Mouse (Mus musculus): ENCODE measurements at regions not wholly inside any gene's neighbourhood (a gene's known extent, or its start where the extent isn't known, plus 50 kb on each side); places are given as distances from the start of the nearest gene placed in this dataset.

DNA sequence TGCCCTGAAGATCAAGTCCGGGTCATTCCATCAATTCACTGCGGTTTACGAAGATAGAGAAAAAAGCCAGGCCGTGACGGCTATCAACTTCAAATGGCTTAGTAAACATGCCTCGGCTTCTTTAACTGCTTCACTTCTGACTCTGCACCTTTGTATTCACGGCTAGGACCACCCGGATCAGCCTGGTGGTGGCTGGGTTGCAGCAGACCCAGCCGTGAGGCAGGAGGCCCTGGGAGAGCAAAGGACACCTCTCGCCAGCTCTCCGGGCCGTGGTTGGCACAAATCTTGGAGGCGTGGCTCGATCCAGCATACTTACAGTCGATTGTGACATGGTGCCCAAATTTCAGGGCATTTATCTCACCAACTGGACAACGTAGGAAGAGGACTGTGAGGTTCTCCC, 187.5 kb downstream of the Gpat3 start:
- Histone ChIP-seq H3K27ac (ENCODE audit: insufficient read depth, low read length) (no peak overlapping the region), H3K4me1 (ENCODE audit: control insufficient read depth, insufficient read depth, low read length) (no peaks in the 10 kb centered on the region), H3K4me3 (ENCODE audit: insufficient read depth, low read length) (no peak overlapping the region)
- TF ChIP-seq POLR2A (IDR thresholded peaks at IDR 0.05; ENCODE audit: low read depth, low read length): no peak
- TF ChIP-seq CTCF (IDR thresholded peaks at IDR 0.05; ENCODE audit: borderline replicate concordance, insufficient read depth, low read length): no peak

DNA sequence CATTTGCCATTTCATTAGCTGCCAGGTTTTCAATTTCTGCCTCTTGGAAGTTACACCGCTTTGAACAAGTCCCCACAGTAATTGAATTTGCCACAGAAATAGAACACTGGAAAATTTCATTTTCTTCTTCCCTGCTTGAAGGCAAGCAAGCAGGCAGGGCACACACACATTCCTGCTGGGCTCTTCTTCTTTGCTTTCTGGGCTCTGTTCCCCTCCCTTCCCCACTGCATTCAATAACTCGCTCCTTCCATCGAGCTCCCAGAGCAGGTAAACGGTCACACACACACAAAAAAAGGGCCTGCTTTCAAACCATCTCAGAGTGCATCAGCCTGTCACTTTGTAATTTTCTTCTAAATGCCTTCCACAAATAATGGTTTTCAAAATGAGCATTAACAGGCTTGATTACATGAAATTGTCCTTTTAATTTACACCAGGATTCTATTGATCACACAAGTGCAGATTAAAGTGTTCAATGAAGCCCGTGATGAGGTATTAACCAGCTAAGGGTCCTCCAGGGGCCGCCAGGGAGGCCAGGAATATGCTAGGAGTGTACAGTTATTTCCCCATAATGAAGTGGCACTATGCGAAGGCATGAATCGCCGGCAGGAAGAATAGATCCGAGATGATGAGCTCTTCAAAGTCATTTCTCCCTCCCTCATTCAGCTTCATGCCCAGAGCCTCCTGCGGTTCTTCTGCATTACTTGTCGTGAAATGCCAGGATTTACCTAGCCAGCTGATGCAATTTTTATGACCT, 186.8 kb downstream of the Gpat3 start:
- no peak for TF ChIP-seq POLR2A (IDR thresholded peaks at IDR 0.05; ENCODE audit: low read depth, low read length)
- TF ChIP-seq CTCF (IDR thresholded peaks at IDR 0.05; ENCODE audit: borderline replicate concordance, insufficient read depth, low read length): no peak
- no peak overlapping the region for H3K4me3 ChIP-seq (ENCODE audit: insufficient read depth, low read length)
- no peaks in the 10 kb centered on the region for H3K4me1 ChIP-seq (ENCODE audit: control insufficient read depth, insufficient read depth, low read length)
- H3K27ac ChIP-seq (ENCODE audit: insufficient read depth, low read length): no peak overlapping the region

DNA sequence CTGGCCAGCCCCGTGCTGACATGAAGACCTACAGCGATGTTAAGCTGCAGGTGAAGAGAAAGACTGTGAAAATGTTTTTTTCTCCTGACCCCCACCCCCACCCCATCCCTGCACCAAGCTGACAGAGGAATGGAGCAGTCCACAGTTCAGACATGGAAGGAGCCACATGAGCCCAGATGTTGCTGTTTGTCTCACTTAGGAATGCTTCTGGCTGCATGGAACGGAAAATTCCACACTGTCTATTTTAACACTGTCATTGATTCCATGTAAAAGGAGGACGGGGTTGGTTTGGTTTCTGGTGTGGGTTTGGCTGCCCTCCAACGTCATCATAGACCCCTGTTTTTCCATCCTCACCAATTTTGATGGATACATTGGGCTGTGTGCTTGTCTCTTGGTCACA, 179.3 kb downstream of the Gpat3 start:
- Histone ChIP-seq H3K4me3 (ENCODE audit: insufficient read depth, low read length) (no peak overlapping the region), H3K4me1 (ENCODE audit: control insufficient read depth, insufficient read depth, low read length) (no peaks in the 10 kb centered on the region), H3K27ac (ENCODE audit: insufficient read depth, low read length) (no peak overlapping the region)
- TF ChIP-seq CTCF (IDR thresholded peaks at IDR 0.05; ENCODE audit: borderline replicate concordance, insufficient read depth, low read length) (no peak), POLR2A (IDR thresholded peaks at IDR 0.05; ENCODE audit: low read depth, low read length) (no peak)

DNA sequence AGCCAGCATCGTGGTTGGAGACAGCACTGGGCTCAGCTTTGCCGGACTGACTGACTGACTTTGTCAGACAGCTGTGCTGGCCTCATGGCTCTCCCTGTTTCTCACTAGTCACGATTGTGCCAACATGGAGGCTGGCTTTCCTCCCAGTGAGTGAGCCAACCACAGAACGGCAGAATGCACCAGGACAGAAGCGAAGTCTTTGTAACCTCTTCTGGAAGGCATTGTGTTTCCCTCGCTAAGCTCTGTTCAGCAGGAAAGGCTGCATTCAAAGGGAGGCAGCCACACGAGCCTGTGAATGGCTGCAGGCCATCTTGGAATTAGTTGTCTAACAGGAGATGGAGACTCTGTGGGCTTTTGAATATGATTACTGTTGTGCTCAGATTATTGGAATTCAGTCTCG, 178.3 kb downstream of the Gpat3 start:
- H3K4me3 ChIP-seq (ENCODE audit: insufficient read depth, low read length): no peak overlapping the region
- no peak for TF ChIP-seq CTCF (IDR thresholded peaks at IDR 0.05; ENCODE audit: borderline replicate concordance, insufficient read depth, low read length)
- no peak for TF ChIP-seq POLR2A (IDR thresholded peaks at IDR 0.05; ENCODE audit: low read depth, low read length)

DNA sequence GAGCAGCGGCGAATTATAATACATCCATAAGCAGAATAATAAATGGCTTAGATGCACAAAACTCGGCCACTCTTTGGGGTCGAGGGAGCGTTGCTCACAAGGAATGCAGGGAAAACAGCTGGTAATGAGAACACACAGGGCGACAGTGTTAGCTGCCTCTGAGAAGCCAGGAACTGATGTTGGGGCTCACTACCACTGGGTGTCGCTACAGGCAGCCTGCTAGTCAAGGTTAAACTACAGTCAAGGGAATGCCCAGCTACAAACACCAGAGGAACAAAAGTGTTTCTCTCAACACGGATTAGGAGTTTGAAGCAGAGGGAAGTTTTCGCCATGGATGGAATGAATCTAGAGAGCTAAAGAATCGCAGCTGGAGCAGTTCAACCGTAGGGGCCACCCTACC, 175.3 kb downstream of the Gpat3 start:
- Histone ChIP-seq H3K27ac (ENCODE audit: insufficient read depth, low read length) (no peak overlapping the region), H3K4me3 (ENCODE audit: insufficient read depth, low read length) (no peak overlapping the region), H3K4me1 (ENCODE audit: control insufficient read depth, insufficient read depth, low read length) (no peaks in the 10 kb centered on the region)
- peak; percentile 97 for TF ChIP-seq CTCF (IDR thresholded peaks at IDR 0.05; ENCODE audit: borderline replicate concordance, insufficient read depth, low read length)
- TF ChIP-seq POLR2A (IDR thresholded peaks at IDR 0.05; ENCODE audit: low read depth, low read length): no peak

More for the DNA sequence above, 178.3 kb downstream of the Gpat3 start:
- Histone ChIP-seq H3K27ac (ENCODE audit: insufficient read depth, low read length) (no peak overlapping the region), H3K4me1 (ENCODE audit: control insufficient read depth, insufficient read depth, low read length) (no peaks in the 10 kb centered on the region)

DNA sequence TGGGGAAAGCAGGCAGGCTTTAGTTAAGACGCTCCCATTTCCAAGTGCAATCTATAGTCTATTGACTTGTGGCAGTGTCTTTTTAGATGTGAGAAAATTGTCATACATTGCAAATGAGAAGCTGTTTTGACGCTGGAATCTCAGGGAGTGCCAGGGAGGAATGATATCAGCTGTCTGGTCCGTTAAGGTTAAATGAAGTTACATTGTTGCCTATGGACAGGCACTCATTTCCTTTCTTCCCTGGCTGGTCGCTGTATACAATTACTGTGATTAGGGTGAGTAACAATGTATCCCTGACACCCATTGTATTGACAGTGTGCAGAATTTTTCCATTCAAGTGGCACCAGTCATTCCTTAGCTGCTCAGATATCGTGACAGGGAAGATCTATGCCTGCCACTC, 168.3 kb downstream of the Gpat3 start:
- no peak overlapping the region for H3K27ac ChIP-seq (ENCODE audit: insufficient read depth, low read length)
- no peaks in the 10 kb centered on the region for H3K4me1 ChIP-seq (ENCODE audit: control insufficient read depth, insufficient read depth, low read length)
- no peak overlapping the region for H3K4me3 ChIP-seq (ENCODE audit: insufficient read depth, low read length)
- TF ChIP-seq CTCF (IDR thresholded peaks at IDR 0.05; ENCODE audit: borderline replicate concordance, insufficient read depth, low read length) (no peak), POLR2A (IDR thresholded peaks at IDR 0.05; ENCODE audit: low read depth, low read length) (no peak)

DNA sequence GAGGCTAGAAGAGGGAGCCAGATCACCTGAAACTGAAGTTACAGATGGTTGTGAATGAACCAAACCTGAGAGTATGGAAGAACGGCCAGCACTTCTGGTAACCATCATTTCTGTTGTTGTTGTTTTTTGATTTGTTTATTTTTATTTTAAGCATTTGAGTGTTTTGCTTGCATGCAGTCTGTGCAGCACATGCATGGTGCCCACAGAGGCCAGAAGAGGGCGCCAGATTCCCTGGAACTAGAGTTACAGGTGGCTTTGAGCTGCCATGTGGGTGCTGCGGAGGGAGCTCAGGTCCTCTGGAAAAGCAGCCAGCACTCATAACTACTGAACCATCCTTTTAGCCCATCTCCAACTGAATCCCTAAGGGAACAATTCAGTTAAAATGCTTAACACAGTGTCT, 159.7 kb downstream of the Gpat3 start:
- Histone ChIP-seq H3K27ac (ENCODE audit: insufficient read depth, low read length) (no peak overlapping the region), H3K4me1 (ENCODE audit: control insufficient read depth, insufficient read depth, low read length) (no peaks in the 10 kb centered on the region), H3K4me3 (ENCODE audit: insufficient read depth, low read length) (no peak overlapping the region)
- TF ChIP-seq POLR2A (IDR thresholded peaks at IDR 0.05; ENCODE audit: low read depth, low read length): no peak
- no peak for TF ChIP-seq CTCF (IDR thresholded peaks at IDR 0.05; ENCODE audit: borderline replicate concordance, insufficient read depth, low read length)

DNA sequence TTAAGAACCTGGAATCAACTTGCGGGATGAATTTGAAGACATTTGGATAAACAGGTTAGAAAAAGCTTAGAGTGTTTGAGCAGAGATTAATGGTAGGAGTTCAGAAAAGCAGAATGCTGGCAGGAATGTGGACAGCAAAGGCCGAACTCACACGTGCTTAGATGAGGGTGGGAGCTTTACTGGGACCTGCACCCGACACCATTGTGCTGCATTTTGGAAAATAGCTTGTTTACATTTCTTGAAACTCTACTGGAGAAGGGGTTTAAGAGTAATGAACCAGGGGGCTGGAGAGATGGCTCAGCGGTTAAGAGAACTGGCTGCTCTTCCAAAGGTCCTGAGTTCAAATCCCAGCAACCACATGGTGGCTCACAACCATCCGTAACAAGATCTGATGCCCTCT, 154.9 kb downstream of the Gpat3 start:
- Histone ChIP-seq H3K27ac (ENCODE audit: insufficient read depth, low read length) (no peak overlapping the region), H3K4me1 (ENCODE audit: control insufficient read depth, insufficient read depth, low read length) (no peaks in the 10 kb centered on the region), H3K4me3 (ENCODE audit: insufficient read depth, low read length) (no peak overlapping the region)
- TF ChIP-seq CTCF (IDR thresholded peaks at IDR 0.05; ENCODE audit: borderline replicate concordance, insufficient read depth, low read length) (no peak), POLR2A (IDR thresholded peaks at IDR 0.05; ENCODE audit: low read depth, low read length) (no peak)

DNA sequence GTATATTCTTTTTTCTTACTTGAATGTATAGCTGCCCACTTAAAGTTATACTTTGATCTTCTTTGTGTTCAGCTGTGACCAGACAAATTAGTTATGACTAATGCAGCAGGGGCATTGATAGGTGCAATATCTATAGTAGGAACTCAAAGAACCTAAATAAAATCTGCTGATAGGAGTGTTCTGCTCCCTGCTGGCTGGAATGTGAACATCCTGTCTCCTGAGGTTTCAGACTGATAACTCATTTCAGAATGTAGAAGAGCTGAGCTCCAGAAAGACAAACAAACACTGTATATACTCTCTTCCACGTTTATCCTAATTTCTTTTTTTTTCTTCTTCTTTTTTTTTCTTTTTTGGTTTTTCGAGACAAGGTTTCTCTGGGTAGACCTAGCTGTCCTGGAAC, 146.9 kb downstream of the Gpat3 start:
- H3K4me3 ChIP-seq (ENCODE audit: insufficient read depth, low read length): no peak overlapping the region
- TF ChIP-seq POLR2A (IDR thresholded peaks at IDR 0.05; ENCODE audit: low read depth, low read length) (no peak), CTCF (IDR thresholded peaks at IDR 0.05; ENCODE audit: borderline replicate concordance, insufficient read depth, low read length) (no peak)
- H3K4me1 ChIP-seq (ENCODE audit: control insufficient read depth, insufficient read depth, low read length): no peaks in the 10 kb centered on the region
- H3K27ac ChIP-seq (ENCODE audit: insufficient read depth, low read length): no peak overlapping the region

DNA sequence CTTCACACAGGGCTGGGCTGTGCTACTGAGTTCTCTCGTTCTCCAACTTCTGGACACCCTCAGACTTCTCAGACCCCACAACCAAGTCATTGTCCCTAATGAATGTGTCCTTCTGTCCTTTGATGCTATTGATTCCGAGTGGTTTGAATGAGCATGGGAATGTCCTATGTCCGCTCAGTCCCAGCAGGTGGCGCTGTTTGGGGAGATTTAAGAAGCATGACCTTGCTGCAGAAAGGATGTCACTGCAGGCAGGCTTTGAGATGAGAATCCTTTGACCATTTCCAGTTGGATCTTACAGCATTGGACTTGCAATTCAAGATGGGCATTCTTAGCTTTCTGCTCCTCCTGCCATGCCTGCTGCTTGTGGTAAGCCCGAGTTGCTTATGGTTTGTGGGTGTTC, 146.1 kb downstream of the Gpat3 start:
- TF ChIP-seq POLR2A (IDR thresholded peaks at IDR 0.05; ENCODE audit: low read depth, low read length) (no peak), CTCF (IDR thresholded peaks at IDR 0.05; ENCODE audit: borderline replicate concordance, insufficient read depth, low read length) (peak; percentile 46; the same call in 1 of the 2 replicates)
- Histone ChIP-seq H3K4me1 (ENCODE audit: control insufficient read depth, insufficient read depth, low read length) (no peaks in the 10 kb centered on the region), H3K27ac (ENCODE audit: insufficient read depth, low read length) (no peak overlapping the region), H3K4me3 (ENCODE audit: insufficient read depth, low read length) (no peak overlapping the region)
